In the genomic region with DNA sequence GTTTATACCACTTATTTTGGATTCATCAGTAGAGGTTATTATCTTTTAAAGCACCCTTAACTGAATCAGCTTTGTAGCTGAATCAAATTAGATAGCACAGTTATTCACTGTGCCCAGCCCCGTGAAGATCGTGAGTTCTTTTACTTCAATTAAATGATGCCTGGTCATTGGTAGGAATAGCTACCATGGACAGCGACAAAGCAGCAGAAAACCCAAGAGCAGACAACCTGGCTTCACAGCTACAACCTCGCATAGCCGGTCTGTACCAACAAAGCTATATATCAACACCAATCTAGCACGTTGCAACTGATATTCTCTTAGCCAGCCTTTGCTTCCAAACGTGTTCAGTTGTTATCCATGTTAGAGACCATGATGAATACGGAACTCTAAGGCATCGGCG, we compare ENCODE assay signal across 15 mouse cellular contexts.
DNase-seq lines count a peak whose midpoint lies in the region; ATAC-seq lines count a peak whose summit lies in the region.
"Had no signal": no experiment of that assay in that cellular context is flagged by ENCODE, and none has a peak within 500 bp of the region (broad histone marks: within the 10 kb centered on the region; RNA-seq: fewer than 3 reads in every experiment).

No protein-coding gene starts in this region.

- 45% methylated on average over 10 of the region's 10 CpGs for WGBS in intestine, embryonic 14.5 days
- WGBS in intestine, embryonic 16.5 days, result 46% methylated on average over 10 of the region's 10 CpGs
- WGBS in embryonic facial prominence, embryonic 10.5 days, result 59% methylated on average over 10 of the region's 10 CpGs

- peak; percentile 54 for DNase-seq in intestine, embryonic 14.5 days (ENCODE audit: low spot score)
- DNase-seq in 3T3-L1 (ENCODE audit: low read depth, low spot score), result peak; percentile 62
- peak; percentile 1 for DNase-seq in MEL-GATA-1-ER (ENCODE audit: extremely low read depth, low read depth)
- DNase-seq in embryonic facial prominence, embryonic 10.5 days (ENCODE audit: low spot score), result peak; percentile 41
- no peak for DNase-seq in left cerebral cortex, postnatal 36 days (ENCODE audit: low spot score in 2 of 2)
- DNase-seq in right cerebral cortex, adult 2 months (ENCODE audit: low spot score in 2 of 2), result no peak
- DNase-seq in gastrocnemius, postnatal 14 days, result no peak
- DNase-seq: cerebellum, adult 2 months; layer of hippocampus, postnatal 36 days; liver, embryonic 13.5 days; thymus, postnatal 25 days had no signal

- no peak for ATAC-seq in intestine, embryonic 14.5 days (replicated peaks; ENCODE audit: low FRiP score, low TSS enrichment, low read depth)
- ATAC-seq in intestine, embryonic 16.5 days, result no peak

- intact Hi-C loops in left cerebral cortex, postnatal 36 days (cut with DNase I), result no loop called here
- intact Hi-C loops in gastrocnemius, postnatal 14 days (cut with DNase I; ENCODE audit: low total_unique reads), result no loop called here

- no peaks in the 10 kb centered on the region for H3K36me3 ChIP-seq in intestine, embryonic 14.5 days (ENCODE audit: control insufficient read depth, insufficient read depth, low read length)
- H3K36me3 ChIP-seq in intestine, embryonic 16.5 days (ENCODE audit: control insufficient read depth, insufficient read depth, low read length), result no peaks in the 10 kb centered on the region
- H3K36me3 ChIP-seq in embryonic facial prominence, embryonic 10.5 days (replicated peaks), result no peaks in the 10 kb centered on the region
- H3K36me3 ChIP-seq: heart, embryonic 12.5 days; liver, embryonic 13.5 days had no signal

- H3K4me1 ChIP-seq in intestine, embryonic 14.5 days (replicated peaks; ENCODE audit: control insufficient read depth, insufficient read depth, low read length), result no peaks in the 10 kb centered on the region
- H3K4me1 ChIP-seq in intestine, embryonic 16.5 days (ENCODE audit: control insufficient read depth, insufficient read depth, low read length), result no peaks in the 10 kb centered on the region
- H3K4me1 ChIP-seq in embryonic facial prominence, embryonic 10.5 days, result no peaks in the 10 kb centered on the region
- H3K4me1 ChIP-seq: heart, embryonic 12.5 days; liver, embryonic 13.5 days had no signal

- H3K4me3 ChIP-seq in intestine, embryonic 14.5 days (ENCODE audit: low read depth, low read length), result no peak overlapping the region
- no peak overlapping the region for H3K4me3 ChIP-seq in intestine, embryonic 16.5 days (ENCODE audit: low read length)
- H3K4me3 ChIP-seq in embryonic facial prominence, embryonic 10.5 days, result no peak overlapping the region
- H3K4me3 ChIP-seq: heart, embryonic 12.5 days; liver, embryonic 13.5 days had no signal

- no peaks in the 10 kb centered on the region for H3K9me3 ChIP-seq in intestine, embryonic 14.5 days (ENCODE audit: control insufficient read depth, low read length)
- no peaks in the 10 kb centered on the region for H3K9me3 ChIP-seq in intestine, embryonic 16.5 days (ENCODE audit: control insufficient read depth, low read length)
- H3K9me3 ChIP-seq in embryonic facial prominence, embryonic 10.5 days, result no peaks in the 10 kb centered on the region
- H3K9me3 ChIP-seq: heart, embryonic 12.5 days; liver, embryonic 13.5 days had no signal

- H3K27me3 ChIP-seq in intestine, embryonic 14.5 days (replicated peaks; ENCODE audit: control insufficient read depth, insufficient read depth, low read length), result no peaks in the 10 kb centered on the region
- no peaks in the 10 kb centered on the region for H3K27me3 ChIP-seq in intestine, embryonic 16.5 days (replicated peaks; ENCODE audit: control insufficient read depth, insufficient read depth, low read length)
- H3K27me3 ChIP-seq in embryonic facial prominence, embryonic 10.5 days (replicated peaks; ENCODE audit: low read depth, poor library complexity, severe bottlenecking), result no peaks in the 10 kb centered on the region
- H3K27me3 ChIP-seq: CH12.LX; heart, embryonic 12.5 days; liver, embryonic 13.5 days had no signal

- H3K27ac ChIP-seq in intestine, embryonic 14.5 days (ENCODE audit: low read depth), result no peak overlapping the region
- no peak overlapping the region for H3K27ac ChIP-seq in intestine, embryonic 16.5 days (ENCODE audit: low read length)
- H3K27ac ChIP-seq in embryonic facial prominence, embryonic 10.5 days (replicated peaks), result no peak overlapping the region
- H3K27ac ChIP-seq: liver, embryonic 13.5 days; macrophage had no signal

- no peak overlapping the region for H3K4me2 ChIP-seq in intestine, embryonic 14.5 days (ENCODE audit: low read length)
- no peak overlapping the region for H3K4me2 ChIP-seq in intestine, embryonic 16.5 days (ENCODE audit: low read depth, low read length)
- H3K4me2 ChIP-seq: heart, embryonic 12.5 days; liver, embryonic 13.5 days had no signal

- no peak overlapping the region for H3K9ac ChIP-seq in intestine, embryonic 14.5 days (ENCODE audit: low read length)
- no peak overlapping the region for H3K9ac ChIP-seq in intestine, embryonic 16.5 days (ENCODE audit: low read depth, low read length)
- H3K9ac ChIP-seq: heart, embryonic 12.5 days; liver, embryonic 13.5 days had no signal

Comparison
In these comparisons a context has a peak if more than half of its experiments do, and no peak if none do; other contexts are left out.
1. DNase-seq: peak in intestine, embryonic 14.5 days (single experiment), 3T3-L1 (single experiment), MEL-GATA-1-ER (single experiment) and embryonic facial prominence, embryonic 10.5 days (single experiment); none in left cerebral cortex, postnatal 36 days (0 of 2), right cerebral cortex, adult 2 months (0 of 2) and gastrocnemius, postnatal 14 days (single experiment).